Mouse (Mus musculus) cortical plate, adult 2 months (tissue): ENCODE measurements around the gene Dhrs3.

ENCODE experiments used
- CTCF ChIP-seq: fragments of 200-500 bp; IDR thresholded peaks from 2 replicates; pipeline ENCODE4 v1.5.1; 2011; ENCODE audit warnings: mild to moderate bottlenecking, control low read depth, low read length; ENCODE audit not compliant: insufficient read depth; ENCODE audit errors: extremely low read depth
- POLR2A ChIP-seq: fragments of 200-500 bp; IDR thresholded peaks from 2 replicates; pipeline ENCODE4 v1.6.1; 2011; ENCODE audit warnings: mild to moderate bottlenecking, low read length, control low read depth; ENCODE audit not compliant: insufficient read depth; ENCODE audit errors: extremely low read depth

DNA sequence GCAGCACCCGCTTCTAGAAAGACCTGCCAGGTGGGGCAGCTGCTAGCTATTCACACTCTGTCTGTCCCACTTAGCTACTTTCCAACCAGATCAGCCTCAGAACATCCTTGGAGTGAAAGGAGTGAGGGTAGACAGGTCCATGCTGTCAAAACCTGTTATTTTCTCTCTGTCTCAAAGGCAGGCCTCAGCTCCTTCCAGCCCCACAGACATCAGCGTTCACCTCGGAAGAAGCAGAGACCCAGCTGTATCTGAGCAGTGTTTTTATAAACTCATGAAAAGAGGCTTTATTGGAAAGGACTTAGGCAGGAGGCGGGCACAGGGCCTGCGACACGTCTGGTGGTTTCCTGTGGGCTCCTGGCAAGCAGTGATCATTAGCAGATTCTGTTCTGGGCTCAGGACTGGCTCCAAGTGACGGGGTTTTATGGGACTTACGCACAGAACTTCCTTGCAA lies 9.7 kb upstream of the Dhrs3 start:
- TF ChIP-seq CTCF (no peak), POLR2A (no peak)
